Mouse (Mus musculus) liver, postnatal 0 days (tissue): ENCODE data around the gene Add1.

Source experiments
- CTCF ChIP-seq: sonication (generic); IDR thresholded peaks from 2 replicates; pipeline ENCODE4 v1.5.1; 2016; ENCODE audit warnings: antibody characterized with exemption, low read depth
- EP300 ChIP-seq: IDR thresholded peaks from 2 replicates; pipeline ENCODE4 v1.6.1; 2016; ENCODE audit warnings: antibody characterized with exemption, low read depth, mild to moderate bottlenecking

DNA sequence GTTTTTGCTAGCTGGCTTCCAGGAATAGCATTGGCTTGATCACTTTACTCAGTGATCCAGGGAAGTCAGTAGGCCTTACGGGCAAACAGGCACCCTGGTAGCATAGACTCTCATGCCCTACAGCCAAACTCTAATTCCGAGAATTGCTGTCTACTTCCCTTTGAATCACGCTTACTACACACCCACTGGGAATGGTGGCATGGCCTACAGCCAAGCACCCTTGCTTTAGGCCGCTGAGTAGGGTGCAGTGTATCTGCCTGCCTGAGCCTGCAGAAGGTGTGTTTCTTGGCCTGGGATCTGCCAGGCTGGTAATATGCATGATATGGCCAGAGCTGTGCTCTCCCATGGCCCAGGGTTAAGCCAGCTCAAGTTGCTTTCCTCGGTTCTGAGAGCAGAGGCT lies 44.7 kb upstream of the Add1 start:
- TF ChIP-seq EP300 (no peak), CTCF (no peak)
